Mouse (Mus musculus) kidney, adult 9 months (tissue): ENCODE measurements around the gene Gm26938.
A peak's percentile ranks its signal among the peaks of the same experiment; 100 is the strongest.

Experiments used
- DNase-seq: peaks from one replicate; pipeline ENCODE4 v3.0.0; 2022

The Gm26938 gene

DNA sequence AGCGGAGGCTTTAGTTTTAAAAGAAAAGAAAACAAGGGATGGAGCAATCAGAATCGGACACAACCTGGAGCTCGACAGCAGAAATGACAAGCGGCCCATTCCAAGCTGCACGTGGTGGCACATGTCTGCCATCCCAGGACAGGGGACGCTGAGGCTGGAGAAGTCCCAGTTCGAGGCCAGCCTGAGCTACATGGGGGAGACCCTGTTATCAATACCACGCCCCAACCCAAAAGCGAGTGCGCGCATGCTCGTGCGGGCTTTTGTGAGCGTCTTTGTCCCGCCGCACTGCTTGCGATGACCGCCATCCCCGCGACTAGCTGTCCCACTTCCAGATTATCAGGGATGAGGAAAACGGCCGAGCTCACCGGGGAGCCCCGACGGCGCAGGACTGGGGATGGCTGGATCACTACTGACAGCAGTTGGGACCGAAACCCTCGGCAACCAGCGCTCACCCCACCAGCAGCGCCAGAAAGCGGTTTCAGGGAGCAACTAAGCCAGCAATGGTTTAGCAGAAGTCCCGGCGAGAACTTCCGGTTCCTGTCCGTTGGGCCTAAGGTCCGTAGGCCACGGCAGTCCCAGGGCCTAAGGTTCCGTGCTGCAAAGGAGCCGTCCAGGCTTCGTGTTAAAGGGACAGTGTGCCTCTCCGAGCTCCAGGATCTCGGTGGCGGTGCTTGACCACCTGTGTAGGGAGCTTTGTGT is at the start of gene Gm26938, which contains the start of gene Psmg3:
TSS of gene Gm26938 (minus strand) at position 51 of the 699 bp plus-strand sequence.
TSS of gene Psmg3 (minus strand) at position 529 of the 699 bp plus-strand sequence.
- DNase-seq, result peak; percentile 92

- DNase-seq, result no peak
These were observed 45.3 kb upstream of the Gm26938 start for GRCm38 (mm10) chr5:139871526-139871925.

- DNase-seq, result peak; percentile 37
These were observed 44.7 kb upstream of the Gm26938 start for GRCm38 (mm10) chr5:139870886-139871285.

- peak; percentile 66 for DNase-seq
These were observed 36.6 kb upstream of the Gm26938 start for GRCm38 (mm10) chr5:139862759-139863158.

GRCm38 (mm10) chr5:139860328-139861104 is 34.3 kb upstream of the Gm26938 start:
- no peak for DNase-seq

DNA sequence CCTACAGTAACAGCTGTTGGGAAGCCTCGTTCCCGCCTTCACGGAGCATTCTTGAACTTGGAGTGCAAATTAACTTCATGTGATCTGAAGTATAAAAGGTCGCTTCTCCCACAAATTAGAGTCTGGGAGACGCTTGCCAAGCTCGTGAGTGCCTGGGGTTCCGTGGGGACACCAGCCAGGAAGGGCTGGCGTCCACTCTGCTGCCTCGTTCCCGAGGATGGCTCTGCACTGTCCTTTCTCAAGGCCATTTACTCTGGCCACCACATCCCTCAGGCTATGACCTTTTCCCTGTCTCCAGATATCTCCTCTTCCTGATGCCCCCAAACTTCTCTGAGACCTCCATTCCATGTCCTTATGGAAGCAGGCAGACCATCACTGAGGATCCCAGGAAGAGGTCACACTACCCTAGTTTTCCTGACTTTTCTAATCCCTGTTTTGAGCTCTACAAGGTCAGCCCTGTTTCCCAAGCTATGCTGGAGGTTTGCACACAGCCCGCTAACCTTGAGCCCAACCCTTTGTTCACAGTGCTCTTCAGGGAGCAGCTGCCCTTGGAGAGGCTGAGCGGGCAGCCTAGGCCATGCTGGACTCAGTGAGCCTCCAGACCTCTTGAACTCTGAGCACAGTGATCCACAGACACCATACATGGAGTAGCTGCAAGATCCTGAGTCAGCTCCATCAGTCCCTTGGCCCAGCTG is 23.6 kb upstream of the Gm26938 start:
- peak; percentile 50 for DNase-seq

GRCm38 (mm10) chr5:139839142-139839541 is 12.9 kb upstream of the Gm26938 start:
- DNase-seq, result no peak

GRCm38 (mm10) chr5:139838476-139838892 is 12.3 kb upstream of the Gm26938 start:
- peak; percentile 53 for DNase-seq

GRCm38 (mm10) chr5:139835706-139836105 is 9.5 kb upstream of the Gm26938 start:
- no peak for DNase-seq

DNA sequence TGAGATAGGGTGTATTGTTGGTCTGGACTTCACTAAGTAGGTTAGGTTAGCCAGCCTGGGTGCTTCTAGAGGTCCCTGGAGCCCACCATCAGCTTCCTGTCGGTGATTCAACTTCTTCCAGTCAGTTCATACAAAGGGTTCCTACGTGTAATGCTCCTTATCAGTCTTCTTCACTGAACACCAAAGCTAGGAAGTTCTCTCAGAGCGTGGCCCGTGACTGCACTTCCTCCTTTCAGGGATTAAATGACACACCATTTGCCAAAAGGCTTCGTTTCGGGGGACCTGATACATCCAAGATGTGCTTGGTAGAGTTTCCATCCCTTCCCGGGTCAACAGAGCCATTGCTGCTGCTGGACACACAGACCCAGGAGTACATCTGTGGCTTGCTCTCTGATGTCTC is 5.9 kb upstream of the Gm26938 start:
- DNase-seq, result no peak

GRCm38 (mm10) chr5:139830734-139831133 is 4.5 kb upstream of the Gm26938 start:
- no peak for DNase-seq

DNA sequence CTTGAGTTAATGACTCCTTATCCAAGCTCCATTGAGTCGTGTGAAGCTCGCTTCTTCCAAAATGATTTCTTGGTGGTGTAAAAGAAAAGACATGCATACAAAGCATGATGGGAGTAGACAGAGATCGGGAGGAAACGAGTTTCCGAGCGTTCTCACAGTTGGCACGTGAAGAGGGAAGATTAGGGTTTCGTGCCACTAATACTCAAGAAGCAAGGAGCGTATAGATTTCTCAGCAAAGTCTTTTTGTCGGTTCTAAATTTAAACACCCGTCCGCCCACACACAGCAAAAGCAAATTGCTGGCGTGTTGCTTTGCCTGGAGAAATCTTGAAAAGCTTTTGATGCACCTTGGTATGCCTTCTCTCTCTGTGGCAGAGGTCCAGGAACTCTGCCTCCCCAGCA is 3.2 kb upstream of the Gm26938 start:
- DNase-seq, result no peak

DNA sequence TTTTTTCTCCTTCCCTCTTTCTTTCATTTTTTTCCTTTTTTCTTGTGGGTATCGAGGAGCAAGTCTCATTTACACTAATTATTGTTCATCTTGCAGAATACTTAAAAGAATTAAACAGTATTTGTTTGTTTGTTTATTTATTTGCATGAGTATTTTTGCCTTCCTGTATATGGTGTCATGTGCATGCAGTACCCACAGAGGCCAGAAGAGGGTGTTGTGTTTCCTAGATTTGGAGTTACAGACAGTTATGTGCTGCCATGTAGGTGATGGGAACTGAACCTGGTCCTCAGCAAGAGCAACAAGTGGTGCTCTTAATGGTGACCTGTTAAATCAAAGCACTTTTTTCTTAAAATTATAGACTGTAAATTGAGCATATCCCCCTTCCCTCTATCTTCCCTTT is 1.4 kb upstream of the Gm26938 start:
- no peak for DNase-seq

GRCm38 (mm10) chr5:139825947-139826346 is 260 bp downstream of the Gm26938 start:
- no peak for DNase-seq

GRCm38 (mm10) chr5:139824531-139824930 is 1.7 kb downstream of the Gm26938 start:
- no peak for DNase-seq

DNA sequence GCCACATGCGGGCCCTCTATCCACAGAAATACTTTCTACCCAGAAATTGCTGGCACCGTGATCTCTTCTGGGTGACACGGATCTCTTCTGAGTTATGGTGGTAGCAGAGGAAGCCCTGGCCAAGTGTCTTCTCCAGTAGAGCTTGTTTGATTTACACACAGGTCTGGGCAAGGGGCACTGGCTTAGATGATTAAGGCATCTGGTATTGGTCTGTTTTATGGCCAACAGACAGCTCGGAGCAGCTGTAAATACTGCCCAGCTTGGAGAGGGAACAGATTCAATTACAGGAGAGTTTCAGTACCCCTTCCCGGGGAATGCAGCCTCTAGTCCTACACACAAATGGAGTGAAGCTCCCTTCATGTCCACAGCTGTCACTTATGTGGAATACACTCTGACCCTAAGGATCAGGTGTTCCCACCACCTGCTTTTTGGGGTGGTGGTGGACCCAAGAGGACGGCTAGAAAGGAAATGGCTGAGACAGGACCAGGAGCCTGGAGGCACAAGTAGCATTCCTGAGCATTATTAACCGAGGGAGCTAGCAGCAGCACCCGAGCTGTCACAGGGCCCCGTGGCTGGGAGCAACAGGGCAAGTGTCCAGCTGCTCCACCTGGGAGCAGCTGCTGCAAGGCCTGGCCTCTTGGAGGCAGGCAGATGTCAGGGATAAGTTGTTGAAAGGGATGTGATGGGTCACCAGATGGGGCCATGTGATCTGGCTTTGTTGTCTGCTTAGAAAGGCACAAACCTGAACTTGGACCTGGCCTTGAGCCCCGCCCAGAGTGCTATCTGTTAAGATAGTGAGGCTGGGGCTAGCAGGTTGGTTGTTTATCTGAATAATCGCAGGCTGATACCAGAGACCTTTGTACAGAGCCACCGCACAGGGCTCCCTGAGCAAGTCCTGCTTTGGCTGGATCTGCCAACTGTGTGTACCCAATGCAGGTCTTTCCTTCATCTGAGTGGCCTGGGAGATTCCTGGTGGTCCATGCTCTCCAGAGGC is 4.4 kb downstream of the Gm26938 start:
- no peak for DNase-seq

- no peak for DNase-seq
These were observed 6.5 kb downstream of the Gm26938 start, which contains the start of gene Tmem184a for GRCm38 (mm10) chr5:139819538-139820181. TSS of gene Tmem184a (minus strand) at chr5:139819917.

DNA sequence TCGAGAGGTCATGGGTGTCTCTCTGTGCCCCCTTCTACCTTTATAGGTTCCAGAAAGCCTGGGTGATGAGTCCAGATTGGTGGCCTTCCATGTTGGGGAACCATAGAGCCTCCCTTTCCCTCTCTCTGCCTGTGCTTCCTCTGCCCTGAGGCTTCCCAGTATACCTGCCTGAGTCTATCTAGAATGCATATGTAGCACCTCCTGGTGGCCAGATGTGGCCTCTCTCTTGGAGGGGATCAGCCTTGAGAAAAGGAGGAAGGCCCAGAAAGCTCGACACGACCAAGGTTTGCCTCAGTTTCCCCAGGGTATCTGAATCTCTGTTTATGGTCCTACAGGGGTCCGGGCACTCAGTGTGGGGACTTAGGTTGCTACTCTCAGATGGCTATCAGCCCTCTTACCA is 7.4 kb downstream of the Gm26938 start:
- DNase-seq, result peak; percentile 73

GRCm38 (mm10) chr5:139818056-139818455 is 8.2 kb downstream of the Gm26938 start:
- DNase-seq, result no peak

- DNase-seq, result no peak
These were observed 8.9 kb downstream of the Gm26938 start for GRCm38 (mm10) chr5:139817292-139817691.

DNA sequence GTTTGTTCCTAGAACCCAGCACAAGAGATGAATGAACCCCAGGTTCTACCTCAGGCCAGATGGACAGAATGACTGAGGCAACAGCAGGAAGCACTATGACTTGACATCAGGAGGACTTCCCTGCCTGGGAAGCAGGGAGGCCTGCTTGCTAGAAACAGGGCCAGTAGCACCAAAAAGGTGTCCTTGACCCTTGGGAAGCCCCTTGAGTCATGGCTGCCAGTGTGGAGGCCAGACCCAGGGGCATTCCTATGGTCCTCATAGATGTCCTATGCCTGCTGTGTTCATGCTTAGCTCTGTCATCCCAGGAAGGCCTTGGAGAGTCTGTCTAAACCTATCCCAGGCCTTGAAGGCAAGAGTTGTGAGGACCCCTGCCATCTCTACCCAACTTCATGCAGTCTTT is 9.8 kb downstream of the Gm26938 start:
- no peak for DNase-seq

GRCm38 (mm10) chr5:139815964-139816363 is 10.2 kb downstream of the Gm26938 start:
- DNase-seq, result no peak
